Mouse (Mus musculus) kidney, adult 2 months (tissue): ENCODE results near the gene Zfp618. TPM values are rescaled to one million over a fixed set of nuclear protein-coding genes. Genes with fewer than 3 reads are reported as not detected.

Source experiments
- DNase-seq: peaks from one replicate; pipeline ENCODE4 v3.0.0; 2021
- H3K27ac ChIP-seq: fragments of 200-500 bp; 2 replicates; pipeline ENCODE4 v1.5.1; 2012; ENCODE audit warnings: low read depth, low read length, control low read depth, inconsistent platforms; ENCODE audit not compliant: insufficient read depth
- H3K27me3 ChIP-seq: fragments of 200-500 bp; replicated peaks from 2 replicates; pipeline ENCODE4 v1.6.1; 2012; ENCODE audit warnings: mild to moderate bottlenecking, moderate library complexity, low read length, inconsistent platforms; ENCODE audit not compliant: control insufficient read depth, insufficient read depth
- H3K36me3 ChIP-seq: fragments of 200-500 bp; 2 replicates; pipeline ENCODE4 v1.6.1; 2012; ENCODE audit warnings: mild to moderate bottlenecking, moderate library complexity, low read length, inconsistent platforms; ENCODE audit not compliant: control insufficient read depth, insufficient read depth
- H3K4me1 ChIP-seq: fragments of 200-500 bp; 2 replicates; pipeline ENCODE4 v1.6.1; 2011; ENCODE audit warnings: low read length; ENCODE audit not compliant: control insufficient read depth, insufficient read depth
- H3K4me3 ChIP-seq: fragments of 200-500 bp; 2 replicates; pipeline ENCODE4 v1.5.1; 2011; ENCODE audit warnings: mild to moderate bottlenecking, low read depth, low read length, control low read depth; ENCODE audit not compliant: insufficient read depth
- CTCF ChIP-seq: fragments of 200-500 bp; conservative IDR thresholded peaks from 2 replicates; pipeline ENCODE4 v1.5.1; 2011; ENCODE audit warnings: low read depth, mild to moderate bottlenecking, control low read depth, low read length, moderate library complexity, mixed read lengths; ENCODE audit not compliant: insufficient read depth, insufficient read length
- POLR2A ChIP-seq: fragments of 200-500 bp; IDR thresholded peaks from one replicate; pipeline ENCODE4 v1.6.1; 2011; ENCODE audit warnings: low read depth, low read length, control low read depth
- WGBS: fragments of 180-500 bp; shearing (Covaris S2); methylation state at CpG from one replicate; pipeline ENCODE4 v1.1.7; 2018; 5-methylcytosine and 5-hydroxymethylcytosine counted together
- polyA plus RNA-seq: library from polyadenylated mRNA; depleted of rRNA; stranded (reverse); fragments of >200 nt; gene quantifications from 2 replicates; pipeline ENCODE4 v1.2.3, GENCODE M21; 2012

Gene Zfp618
- polyA plus RNA-seq, 1 experiment, result 7.7 TPM

DNA sequence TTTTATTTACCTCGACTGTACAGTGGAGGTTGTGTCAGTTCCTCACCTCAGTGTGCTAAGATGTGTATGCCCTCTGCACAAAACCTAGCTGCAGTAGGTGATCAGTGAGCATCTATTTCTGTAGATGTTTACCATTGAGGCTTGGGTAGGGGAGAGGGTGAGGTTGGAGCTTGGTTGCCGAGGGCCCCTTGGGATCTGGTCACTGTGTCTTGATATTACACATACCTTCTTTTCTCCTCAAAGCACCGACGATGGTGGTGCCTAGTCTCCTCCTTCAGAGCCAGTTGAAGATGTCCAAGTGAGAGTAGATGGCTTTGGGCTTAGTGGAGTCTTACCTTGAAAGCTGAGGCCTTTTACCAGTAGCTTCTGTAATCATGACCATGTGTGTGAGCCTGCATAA is 101.4 kb downstream of the Zfp618 start:
- no peak for DNase-seq
- H3K4me1 ChIP-seq, result peaks cover 39% of the 10 kb centered on the region
- no peak for TF ChIP-seq CTCF
- no peak for TF ChIP-seq POLR2A

DNA sequence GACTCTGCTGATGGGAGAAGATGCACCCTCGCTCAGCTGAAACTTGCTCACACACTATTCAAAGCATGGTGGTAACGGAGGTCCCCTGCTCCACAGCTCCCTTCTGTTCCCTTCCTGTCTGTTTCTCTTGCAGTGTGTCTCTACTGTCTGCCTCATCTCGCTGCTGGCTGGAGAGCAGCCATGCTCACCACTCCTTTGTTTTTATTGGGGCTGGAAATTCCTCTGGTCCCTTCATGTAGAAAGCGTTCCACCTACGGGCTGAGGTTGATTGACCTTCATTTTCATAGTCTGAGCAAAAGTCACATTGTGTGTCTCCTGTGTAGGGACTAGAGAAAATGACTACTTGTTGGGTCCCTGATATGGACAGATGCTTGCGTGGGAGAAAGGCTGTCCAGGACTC is 102.4 kb downstream of the Zfp618 start:
- Histone ChIP-seq H3K36me3 (no peaks in the 10 kb centered on the region), H3K27me3 (no peaks in the 10 kb centered on the region), H3K4me1 (peaks cover 49% of the 10 kb centered on the region), H3K4me3 (no peak overlapping the region), H3K27ac (peak overlapping the region; percentile 90)
- WGBS, result 33% methylated on average over 6 of the region's 6 CpGs
- TF ChIP-seq CTCF, result no peak
- TF ChIP-seq POLR2A, result no peak
- peak; percentile 76 for DNase-seq

More for the DNA sequence above, 101.4 kb downstream of the Zfp618 start:
- Histone ChIP-seq H3K4me3 (no peak overlapping the region), H3K27ac (peak overlapping the region; percentile 90), H3K36me3 (no peaks in the 10 kb centered on the region), H3K27me3 (no peaks in the 10 kb centered on the region)
- 65% methylated on average over 4 of the region's 4 CpGs for WGBS

DNA sequence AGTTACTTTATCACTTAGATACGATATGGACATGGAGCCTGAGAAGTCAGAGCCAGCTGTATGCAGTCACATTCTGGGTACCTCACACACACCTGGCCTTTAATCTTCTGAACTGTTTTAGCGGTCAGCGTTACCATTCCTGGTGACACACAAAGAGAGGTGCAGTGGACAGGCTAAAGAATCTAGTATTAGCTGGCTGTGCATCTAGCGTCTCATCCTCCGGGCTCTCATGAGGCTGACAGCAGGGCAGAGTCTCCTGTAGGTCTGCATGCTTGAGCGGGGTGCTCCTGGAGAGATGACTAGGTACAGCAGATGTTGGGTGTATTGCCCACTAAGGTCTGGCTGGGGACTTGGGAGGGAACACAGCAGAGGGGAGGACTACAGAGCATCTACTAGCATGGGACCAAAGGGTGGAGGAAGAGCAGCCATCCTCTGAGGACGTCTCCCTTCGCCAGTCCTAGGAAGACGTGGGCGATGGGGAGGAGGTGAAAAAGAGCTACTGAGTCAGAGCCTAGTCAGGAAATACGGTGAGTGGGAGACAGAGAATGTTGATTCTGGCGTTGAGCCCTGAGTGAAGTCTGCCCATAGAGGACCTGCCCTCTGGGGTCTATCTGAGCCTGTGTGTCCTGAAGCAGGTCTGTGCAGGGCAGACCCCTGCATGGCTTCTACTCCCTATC is 103.3 kb downstream of the Zfp618 start:
- no peak overlapping the region for H3K4me3 ChIP-seq
- no peaks in the 10 kb centered on the region for H3K36me3 ChIP-seq
- no peaks in the 10 kb centered on the region for H3K27me3 ChIP-seq
- 62% methylated on average over 12 of the region's 12 CpGs for WGBS
- TF ChIP-seq POLR2A, result no peak
- TF ChIP-seq CTCF, result no peak
- no peak for DNase-seq
- H3K27ac ChIP-seq, result peak overlapping the region; percentile 90
- H3K4me1 ChIP-seq, result peaks cover 52% of the 10 kb centered on the region

DNA sequence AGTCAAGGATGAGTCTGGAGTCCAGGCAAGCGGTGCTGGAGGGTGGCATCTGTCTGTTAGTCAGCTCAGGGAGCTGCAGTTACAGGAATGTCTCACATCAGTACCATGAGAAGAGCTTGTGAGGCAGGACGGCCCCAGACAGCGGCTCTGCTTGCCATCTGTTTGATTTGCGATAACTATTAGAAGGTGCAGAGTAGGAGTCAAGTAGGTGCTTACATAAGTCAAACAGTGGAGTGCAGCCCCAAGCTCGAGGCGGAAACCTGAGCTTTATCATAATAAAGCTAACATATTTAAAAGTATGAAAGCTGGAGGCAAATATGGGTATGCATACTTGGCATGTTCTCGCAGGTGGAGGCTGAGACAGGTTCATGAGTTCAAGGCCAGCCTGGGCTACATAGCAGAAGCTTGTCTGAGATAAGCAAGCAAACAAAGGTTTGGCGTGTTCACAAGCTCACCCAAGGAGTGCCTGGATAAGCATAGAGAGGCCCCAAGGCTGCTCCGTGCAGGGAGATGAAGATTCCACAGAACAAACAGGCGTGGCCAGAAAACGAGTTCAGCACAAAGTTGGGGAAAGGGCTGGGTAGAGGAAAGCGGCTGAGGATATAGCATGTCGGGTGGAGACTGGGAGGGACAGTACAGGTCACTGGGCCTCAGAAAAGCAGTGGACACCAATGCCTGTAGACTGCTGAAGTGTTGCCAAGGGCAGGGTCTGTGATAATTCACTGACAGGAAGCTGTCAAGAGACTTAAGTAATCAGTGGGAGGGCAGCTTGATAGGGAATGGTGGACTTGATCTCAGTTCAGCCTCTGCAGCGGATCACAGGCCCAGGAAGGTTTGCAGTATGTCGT is 106.3 kb downstream of the Zfp618 start:
- peaks cover 40% of the 10 kb centered on the region for H3K4me1 ChIP-seq
- H3K27me3 ChIP-seq, result no peaks in the 10 kb centered on the region
- TF ChIP-seq CTCF (no peak), POLR2A (no peak)
- no peaks in the 10 kb centered on the region for H3K36me3 ChIP-seq
- peak overlapping the region; percentile 28; the same call in 1 of the 2 replicates for H3K27ac ChIP-seq
- no peak overlapping the region for H3K4me3 ChIP-seq
- 55% methylated on average over 15 of the region's 15 CpGs for WGBS
- no peak for DNase-seq

DNA sequence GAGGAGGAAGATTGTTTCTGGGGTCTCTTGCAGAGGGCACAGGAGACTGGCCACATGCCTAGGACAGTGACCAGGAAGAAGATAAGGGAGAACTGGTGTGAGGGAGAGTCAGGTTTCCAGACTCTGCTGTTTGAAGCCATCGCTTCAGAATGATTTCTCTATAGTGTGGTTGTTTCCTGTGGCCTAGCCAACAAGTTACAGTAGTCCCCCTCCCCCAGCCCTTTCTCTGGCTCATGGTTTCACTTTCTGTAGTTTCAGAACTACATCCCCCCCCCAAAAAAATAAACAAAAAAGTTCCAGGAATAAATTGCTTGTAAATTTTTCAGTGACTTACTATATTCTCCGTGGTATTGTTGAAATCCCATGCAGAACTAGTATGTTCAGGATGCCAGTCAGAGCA is 107.8 kb downstream of the Zfp618 start:
- DNase-seq, result no peak
- H3K27ac ChIP-seq, result 0 out of 2 replicates have a peak overlapping the region, but pooled peaks have one; percentile 6
- 53% methylated on average over 2 of the region's 2 CpGs for WGBS

DNA sequence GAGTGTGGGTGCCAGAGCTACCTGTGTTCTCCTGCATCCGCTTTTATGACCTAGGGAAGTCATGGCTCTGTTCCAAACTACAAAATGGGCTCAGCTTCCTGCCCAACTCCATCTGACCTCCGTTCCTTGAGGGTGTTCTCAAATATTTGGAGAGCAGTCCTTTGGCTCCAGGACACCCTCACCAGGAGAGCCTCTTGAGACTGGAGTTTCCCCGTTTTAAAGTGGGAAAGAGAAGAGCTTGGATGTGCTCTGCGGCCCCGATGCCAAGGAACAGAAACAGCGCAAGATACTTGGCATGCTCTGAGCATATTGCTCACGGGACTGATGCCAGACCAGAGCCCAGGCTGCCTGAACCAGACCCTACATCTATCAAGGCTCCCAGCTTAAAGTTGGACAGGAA is 113.8 kb downstream of the Zfp618 start:
- 38% methylated on average over 7 of the region's 7 CpGs for WGBS
- DNase-seq, result peak; percentile 53

More for the DNA sequence above, 107.8 kb downstream of the Zfp618 start:
- no peaks in the 10 kb centered on the region for H3K36me3 ChIP-seq
- no peaks in the 10 kb centered on the region for H3K27me3 ChIP-seq
- H3K4me3 ChIP-seq, result no peak overlapping the region
- TF ChIP-seq CTCF (no peak), POLR2A (no peak)
- H3K4me1 ChIP-seq, result peaks cover 25% of the 10 kb centered on the region

DNA sequence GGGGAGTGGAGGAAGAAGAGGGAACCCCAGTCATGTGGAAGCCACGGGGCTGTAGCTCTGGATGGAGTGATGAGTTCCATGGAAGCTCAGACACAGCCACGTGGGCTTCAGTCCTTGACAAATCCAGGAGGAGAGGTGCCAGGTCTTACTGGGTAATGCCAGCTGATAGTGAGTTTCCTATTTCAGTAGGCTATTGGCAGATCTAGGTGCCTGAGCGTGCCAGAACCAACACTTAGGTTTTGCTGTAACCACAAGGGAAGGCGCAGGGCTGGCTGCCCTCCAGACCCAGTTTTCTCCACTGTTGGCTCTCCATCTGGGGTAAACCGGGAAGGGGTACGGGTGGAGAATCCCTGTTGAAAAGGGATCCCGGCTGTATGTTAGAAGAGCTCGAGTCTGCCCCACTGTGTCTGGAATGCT is 119.1 kb downstream of the Zfp618 start:
- 51% methylated on average over 8 of the region's 8 CpGs for WGBS
- no peaks in the 10 kb centered on the region for H3K4me1 ChIP-seq
- peak; percentile 68 for DNase-seq
- TF ChIP-seq CTCF, result peak; percentile 22; the same call in 1 of the 2 replicates
- no peak for TF ChIP-seq POLR2A
- H3K27me3 ChIP-seq, result no peaks in the 10 kb centered on the region
- no peaks in the 10 kb centered on the region for H3K36me3 ChIP-seq
- H3K27ac ChIP-seq, result no peak overlapping the region
- H3K4me3 ChIP-seq, result no peak overlapping the region

More for the DNA sequence above, 113.8 kb downstream of the Zfp618 start:
- Histone ChIP-seq H3K27ac (peak overlapping the region; percentile 77; the same call in 1 of the 2 replicates), H3K36me3 (no peaks in the 10 kb centered on the region), H3K27me3 (no peaks in the 10 kb centered on the region), H3K4me1 (peaks cover 5% of the 10 kb centered on the region; the same call in 1 of the 2 replicates), H3K4me3 (no peak overlapping the region)
- no peak for TF ChIP-seq CTCF
- no peak for TF ChIP-seq POLR2A
